Mouse (Mus musculus) neutrophil, adult 5-6 weeks (primary cell): ENCODE results near the gene Evx2. TPM values are rescaled to one million over a fixed set of nuclear protein-coding genes. Genes with fewer than 3 reads are reported as not detected.

Experiments
- ATAC-seq: fragments of 151-379, 151-347 bp; 2 replicates; pipeline ENCODE4 v1.8.0; 2017; ENCODE audit warnings: mild to moderate bottlenecking, moderate TSS enrichment; ENCODE audit not compliant: insufficient number of reproducible peaks, poor library complexity, low FRiP score, severe bottlenecking; ENCODE audit errors: extremely low read depth
- total RNA-seq: library from RNA; stranded (forward); fragments of 200-1000 nt; gene quantifications from 2 replicates; pipeline ENCODE4 v1.2.3, GENCODE M21; 2017

Evx2 gene
- total RNA-seq, 1 experiment from 2014 or later = not detected

GRCm38 (mm10) chr2:74669650-74670235 is 10.4 kb upstream of the Evx2 start:
- no peak for ATAC-seq

- ATAC-seq = no peak
Observed at GRCm38 (mm10) chr2:74669230-74669578, 9.8 kb upstream of the Evx2 start.

GRCm38 (mm10) chr2:74668370-74669229 is 9.2 kb upstream of the Evx2 start:
- no peak for ATAC-seq

GRCm38 (mm10) chr2:74667842-74668357 is 8.5 kb upstream of the Evx2 start, which contains the start of gene Hoxd13:
Hoxd13 (plus strand) TSS chr2:74668310.
- ATAC-seq = no peak

- ATAC-seq = no peak
Observed at GRCm38 (mm10) chr2:74667191-74667841, 8.0 kb upstream of the Evx2 start.

GRCm38 (mm10) chr2:74666411-74666810 is 7.1 kb upstream of the Evx2 start:
- ATAC-seq = no peak

- ATAC-seq = no peak
Observed at GRCm38 (mm10) chr2:74663291-74663925, 4.1 kb upstream of the Evx2 start.

- ATAC-seq = no peak
Observed at GRCm38 (mm10) chr2:74661685-74662084, 2.3 kb upstream of the Evx2 start.

GRCm38 (mm10) chr2:74660421-74661375 is 1.3 kb upstream of the Evx2 start:
- ATAC-seq = no peak

- ATAC-seq = no peak
Observed at GRCm38 (mm10) chr2:74658667-74659371, 538 bp downstream of the Evx2 start.

GRCm38 (mm10) chr2:74658024-74658666 is 1.2 kb downstream of the Evx2 start:
- ATAC-seq = no peak

- 0 out of 2 replicates have a peak, but pooled peaks have one; percentile 17 for ATAC-seq
Observed at GRCm38 (mm10) chr2:74657251-74658023, 1.9 kb downstream of the Evx2 start.

- no peak for ATAC-seq
Observed at GRCm38 (mm10) chr2:74656632-74657021, 2.7 kb downstream of the Evx2 start.

GRCm38 (mm10) chr2:74655821-74656631 is 3.3 kb downstream of the Evx2 start:
- peak; percentile 40; the same call in 1 of the 2 replicates for ATAC-seq

GRCm38 (mm10) chr2:74655420-74655781 is 4.0 kb downstream of the Evx2 start:
- ATAC-seq = no peak
